Mouse (Mus musculus): Measurements from ENCODE around the gene Cfap221.

Gene Cfap221

GRCm38 (mm10) chr1:120006844-120007790, 10.1 kb upstream of the Cfap221 start, which contains the start of gene Sctr:
Gene Sctr, plus strand, starts transcription at chr1:120006894.
- in situ Hi-C loops (cut with MboI): no loop called here

- in situ Hi-C loops (cut with MboI): no loop called here
Observed at GRCm38 (mm10) chr1:119997644-119998043, 610 bp upstream of the Cfap221 start.

GRCm38 (mm10) chr1:119986555-119986954, 10.5 kb downstream of the Cfap221 start:
- in situ Hi-C loops (cut with MboI): no loop called here

- in situ Hi-C loops (cut with MboI): no loop called here
Observed at GRCm38 (mm10) chr1:119975141-119975540, 21.9 kb downstream of the Cfap221 start.

- in situ Hi-C loops (cut with MboI): no loop called here
Observed at GRCm38 (mm10) chr1:119973117-119973516, 23.9 kb downstream of the Cfap221 start.

GRCm38 (mm10) chr1:119965804-119966514, 31.1 kb downstream of the Cfap221 start:
- in situ Hi-C loops (cut with MboI): no loop called here

GRCm38 (mm10) chr1:119959920-119960319, 37.1 kb downstream of the Cfap221 start:
- in situ Hi-C loops (cut with MboI): no loop called here

GRCm38 (mm10) chr1:119959464-119959863, 37.6 kb downstream of the Cfap221 start:
- in situ Hi-C loops (cut with MboI): no loop called here

GRCm38 (mm10) chr1:119957716-119958222, 39.3 kb downstream of the Cfap221 start:
- in situ Hi-C loops (cut with MboI): no loop called here

- in situ Hi-C loops (cut with MboI): no loop called here
Observed at GRCm38 (mm10) chr1:119954680-119955079, 42.4 kb downstream of the Cfap221 start.

GRCm38 (mm10) chr1:119953456-119953855, 43.6 kb downstream of the Cfap221 start:
- in situ Hi-C loops (cut with MboI): no loop called here

GRCm38 (mm10) chr1:119950086-119950485, 46.9 kb downstream of the Cfap221 start:
- in situ Hi-C loops (cut with MboI): no loop called here

- in situ Hi-C loops (cut with MboI): no loop called here
Observed at GRCm38 (mm10) chr1:119936861-119937260, 60.2 kb downstream of the Cfap221 start.

GRCm38 (mm10) chr1:119931421-119932150, 65.4 kb downstream of the Cfap221 start:
- in situ Hi-C loops (cut with MboI): no loop called here

GRCm38 (mm10) chr1:119929715-119930114, 67.3 kb downstream of the Cfap221 start:
- in situ Hi-C loops (cut with MboI): no loop called here

- in situ Hi-C loops (cut with MboI): no loop called here
Observed at GRCm38 (mm10) chr1:119919299-119919698, 77.7 kb downstream of the Cfap221 start.

GRCm38 (mm10) chr1:119916823-119917371, 80.1 kb downstream of the Cfap221 start:
- in situ Hi-C loops (cut with MboI): no loop called here

GRCm38 (mm10) chr1:119912953-119913814, 83.8 kb downstream of the Cfap221 start, which contains the start of gene Tmem177:
Gene Tmem177, minus strand, starts transcription at chr1:119913208.
- in situ Hi-C loops (cut with MboI): no loop called here

- in situ Hi-C loops (cut with MboI): no loop called here
Observed at GRCm38 (mm10) chr1:119907206-119907748, 89.8 kb downstream of the Cfap221 start.

- in situ Hi-C loops (cut with MboI): no loop called here
Observed at GRCm38 (mm10) chr1:119903231-119903620, 93.8 kb downstream of the Cfap221 start.
